Mouse (Mus musculus): ENCODE measurements around the gene Gnat2. TPM values are rescaled to one million over a fixed set of nuclear protein-coding genes. Genes with fewer than 3 reads are reported as not detected.

The Gnat2 gene
- polyA plus RNA-seq, 1 experiment: 1.1 TPM

- no peaks in the 10 kb centered on the region for H3K79me3 ChIP-seq (ENCODE audit: low read depth)
- H3K36me3 ChIP-seq (ENCODE audit: control insufficient read depth, insufficient read depth): no peaks in the 10 kb centered on the region
- no peak overlapping the region for H3ac ChIP-seq (ENCODE audit: control insufficient read depth, insufficient read length, low read depth)
- H3K4me3 ChIP-seq (ENCODE audit: insufficient read depth, poor library complexity, severe bottlenecking): no peak overlapping the region
- H3K79me2 ChIP-seq (ENCODE audit: control insufficient read depth, insufficient read depth): no peaks in the 10 kb centered on the region
- TF ChIP-seq CTCF (IDR thresholded peaks at IDR 0.05; ENCODE audit: control insufficient read depth, insufficient read depth, insufficient read length) (no peak), MYOD1 (IDR thresholded peaks at IDR 0.05; ENCODE audit: control insufficient read depth, insufficient read length, low read depth) (no peak), CEBPB (IDR thresholded peaks at IDR 0.05; ENCODE audit: low read depth) (no peak), MYOG (IDR thresholded peaks at IDR 0.05; ENCODE audit: control insufficient read depth, extremely low read depth, insufficient read length) (no peak), FOSL1 (IDR thresholded peaks at IDR 0.05; ENCODE audit: insufficient read depth, low read length, poor library complexity, severe bottlenecking) (no peak), USF1 (IDR thresholded peaks at IDR 0.05; ENCODE audit: low read depth) (no peak), MAX (IDR thresholded peaks at IDR 0.05) (no peak)
- no peaks in the 10 kb centered on the region for H3K27me3 ChIP-seq (ENCODE audit: control insufficient read depth, insufficient read depth, insufficient read length)
These were observed 3.6 kb downstream of the Gnat2 start for GRCm38 (mm10) chr3:108096226-108096625.

DNA sequence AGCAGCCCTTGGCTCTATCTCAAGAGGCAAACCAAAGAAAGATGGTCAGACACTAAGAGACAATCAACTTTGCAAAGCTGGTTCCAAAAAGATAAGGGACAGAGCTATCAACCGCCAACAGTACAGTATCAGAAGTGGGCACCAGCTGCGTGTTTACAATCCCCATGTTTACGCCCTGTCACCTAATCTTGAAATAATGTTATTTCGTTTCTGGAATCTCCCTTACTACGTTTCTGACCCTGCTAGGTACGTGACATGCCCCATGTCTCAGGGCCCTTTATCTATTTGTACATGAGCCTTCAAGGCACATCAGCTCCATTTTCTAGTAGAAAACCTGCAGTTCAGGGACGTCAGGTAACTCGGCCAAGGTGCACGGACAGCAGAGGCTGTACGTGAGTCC lies 4.1 kb downstream of the Gnat2 start:
- no peaks in the 10 kb centered on the region for H3K27me3 ChIP-seq (ENCODE audit: control insufficient read depth, insufficient read depth, insufficient read length)
- no peak overlapping the region for H3ac ChIP-seq (ENCODE audit: control insufficient read depth, insufficient read length, low read depth)
- no peak overlapping the region for H3K4me3 ChIP-seq (ENCODE audit: insufficient read depth, poor library complexity, severe bottlenecking)
- no peaks in the 10 kb centered on the region for H3K79me3 ChIP-seq (ENCODE audit: low read depth)
- H3K36me3 ChIP-seq (ENCODE audit: control insufficient read depth, insufficient read depth): no peaks in the 10 kb centered on the region
- H3K79me2 ChIP-seq (ENCODE audit: control insufficient read depth, insufficient read depth): no peaks in the 10 kb centered on the region
- no peak for TF ChIP-seq CTCF (IDR thresholded peaks at IDR 0.05; ENCODE audit: control insufficient read depth, insufficient read depth, insufficient read length)
- TF ChIP-seq FOSL1 (IDR thresholded peaks at IDR 0.05; ENCODE audit: insufficient read depth, low read length, poor library complexity, severe bottlenecking): no peak
- TF ChIP-seq MYOD1 (IDR thresholded peaks at IDR 0.05; ENCODE audit: control insufficient read depth, insufficient read length, low read depth): no peak
- TF ChIP-seq MYOG (IDR thresholded peaks at IDR 0.05; ENCODE audit: control insufficient read depth, extremely low read depth, insufficient read length): no peak
- no peak for TF ChIP-seq USF1 (IDR thresholded peaks at IDR 0.05; ENCODE audit: low read depth)
- no peak for TF ChIP-seq CEBPB (IDR thresholded peaks at IDR 0.05; ENCODE audit: low read depth)
- no peak for TF ChIP-seq MAX (IDR thresholded peaks at IDR 0.05)

DNA sequence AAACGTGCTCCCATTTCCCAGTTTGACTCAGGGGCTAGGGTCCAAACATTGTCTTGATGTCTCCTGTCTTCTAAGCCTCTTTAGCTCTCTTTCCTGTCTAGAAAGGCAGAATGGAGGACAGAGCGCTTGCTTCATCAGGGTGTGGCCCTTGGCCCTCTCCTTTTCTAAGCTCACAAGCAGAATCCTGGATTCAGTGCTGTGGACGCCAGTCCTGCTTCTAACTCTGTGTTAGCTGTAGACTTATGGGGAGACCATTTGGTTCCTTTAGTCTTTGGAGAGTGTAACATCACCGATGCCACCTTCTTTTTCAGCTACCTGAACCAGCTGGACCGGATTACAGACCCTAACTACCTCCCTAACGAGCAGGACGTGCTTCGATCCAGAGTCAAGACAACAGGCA lies 5.1 kb downstream of the Gnat2 start:
- no peak overlapping the region for H3ac ChIP-seq (ENCODE audit: control insufficient read depth, insufficient read length, low read depth)
- H3K4me3 ChIP-seq (ENCODE audit: insufficient read depth, poor library complexity, severe bottlenecking): no peak overlapping the region
- H3K79me3 ChIP-seq (ENCODE audit: low read depth): no peaks in the 10 kb centered on the region
- H3K79me2 ChIP-seq (ENCODE audit: control insufficient read depth, insufficient read depth): no peaks in the 10 kb centered on the region
- TF ChIP-seq CEBPB (IDR thresholded peaks at IDR 0.05; ENCODE audit: low read depth): no peak
- no peak for TF ChIP-seq MYOD1 (IDR thresholded peaks at IDR 0.05; ENCODE audit: control insufficient read depth, insufficient read length, low read depth)
- no peak for TF ChIP-seq MYOG (IDR thresholded peaks at IDR 0.05; ENCODE audit: control insufficient read depth, extremely low read depth, insufficient read length)
- no peak for TF ChIP-seq USF1 (IDR thresholded peaks at IDR 0.05; ENCODE audit: low read depth)
- TF ChIP-seq MAX (IDR thresholded peaks at IDR 0.05): no peak
- TF ChIP-seq FOSL1 (IDR thresholded peaks at IDR 0.05; ENCODE audit: insufficient read depth, low read length, poor library complexity, severe bottlenecking): no peak
- TF ChIP-seq CTCF (IDR thresholded peaks at IDR 0.05; ENCODE audit: control insufficient read depth, insufficient read depth, insufficient read length): no peak
- no peaks in the 10 kb centered on the region for H3K36me3 ChIP-seq (ENCODE audit: control insufficient read depth, insufficient read depth)
- no peaks in the 10 kb centered on the region for H3K27me3 ChIP-seq (ENCODE audit: control insufficient read depth, insufficient read depth, insufficient read length)

DNA sequence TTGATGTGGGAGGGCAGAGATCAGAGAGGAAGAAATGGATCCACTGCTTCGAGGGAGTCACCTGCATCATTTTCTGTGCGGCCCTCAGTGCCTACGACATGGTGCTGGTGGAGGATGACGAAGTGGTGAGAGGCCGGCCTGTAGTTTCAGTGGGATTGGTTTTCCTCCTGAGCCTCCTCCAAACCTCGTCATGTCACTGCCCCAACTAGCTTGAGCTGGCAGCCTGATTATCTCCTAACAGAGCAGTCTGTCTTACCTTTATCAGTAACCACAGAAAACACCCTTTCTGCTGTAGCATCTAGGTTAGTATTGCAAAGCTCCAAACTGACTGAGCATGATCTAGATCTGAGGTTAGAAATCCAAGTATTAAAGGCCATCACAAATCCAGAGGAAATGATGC lies 5.7 kb downstream of the Gnat2 start:
- Histone ChIP-seq H3K4me3 (ENCODE audit: insufficient read depth, poor library complexity, severe bottlenecking) (no peak overlapping the region), H3K79me3 (ENCODE audit: low read depth) (no peaks in the 10 kb centered on the region), H3K79me2 (ENCODE audit: control insufficient read depth, insufficient read depth) (no peaks in the 10 kb centered on the region), H3K36me3 (ENCODE audit: control insufficient read depth, insufficient read depth) (no peaks in the 10 kb centered on the region), H3K27me3 (ENCODE audit: control insufficient read depth, insufficient read depth, insufficient read length) (no peaks in the 10 kb centered on the region), H3ac (ENCODE audit: control insufficient read depth, insufficient read length, low read depth) (no peak overlapping the region)
- TF ChIP-seq CEBPB (IDR thresholded peaks at IDR 0.05; ENCODE audit: low read depth): no peak

DNA sequence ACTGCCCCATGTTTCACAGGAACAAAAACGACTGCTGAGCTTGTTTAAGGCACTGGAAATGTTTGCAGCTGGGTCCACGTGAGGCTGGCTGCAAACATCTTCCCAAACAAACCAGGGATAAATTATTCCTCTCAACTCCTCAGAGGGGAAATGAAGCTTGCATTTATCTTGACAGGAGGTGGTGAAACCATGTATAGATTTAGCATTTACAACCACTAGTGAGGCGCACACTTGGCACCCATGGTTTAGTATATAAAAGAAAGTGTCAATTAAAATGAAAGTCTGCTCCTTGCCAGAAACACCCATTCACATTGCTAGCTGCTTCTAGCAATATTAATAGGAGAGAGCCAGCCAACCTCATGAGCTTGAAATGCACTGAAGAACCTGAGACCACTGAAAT lies 9.0 kb downstream of the Gnat2 start:
- Histone ChIP-seq H3K79me2 (ENCODE audit: control insufficient read depth, insufficient read depth) (no peaks in the 10 kb centered on the region), H3K27me3 (ENCODE audit: control insufficient read depth, insufficient read depth, insufficient read length) (no peaks in the 10 kb centered on the region), H3K36me3 (ENCODE audit: control insufficient read depth, insufficient read depth) (peaks cover 9% of the 10 kb centered on the region), H3K79me3 (ENCODE audit: low read depth) (no peaks in the 10 kb centered on the region), H3K4me3 (ENCODE audit: insufficient read depth, poor library complexity, severe bottlenecking) (no peak overlapping the region), H3ac (ENCODE audit: control insufficient read depth, insufficient read length, low read depth) (no peak overlapping the region)
- TF ChIP-seq USF1 (IDR thresholded peaks at IDR 0.05; ENCODE audit: low read depth): no peak
- no peak for TF ChIP-seq FOSL1 (IDR thresholded peaks at IDR 0.05; ENCODE audit: insufficient read depth, low read length, poor library complexity, severe bottlenecking)
- TF ChIP-seq CTCF (IDR thresholded peaks at IDR 0.05; ENCODE audit: control insufficient read depth, insufficient read depth, insufficient read length): no peak
- no peak for TF ChIP-seq MAX (IDR thresholded peaks at IDR 0.05)
- no peak for TF ChIP-seq MYOG (IDR thresholded peaks at IDR 0.05; ENCODE audit: control insufficient read depth, extremely low read depth, insufficient read length)
- no peak for TF ChIP-seq MYOD1 (IDR thresholded peaks at IDR 0.05; ENCODE audit: control insufficient read depth, insufficient read length, low read depth)
- TF ChIP-seq CEBPB (IDR thresholded peaks at IDR 0.05; ENCODE audit: low read depth): no peak

DNA sequence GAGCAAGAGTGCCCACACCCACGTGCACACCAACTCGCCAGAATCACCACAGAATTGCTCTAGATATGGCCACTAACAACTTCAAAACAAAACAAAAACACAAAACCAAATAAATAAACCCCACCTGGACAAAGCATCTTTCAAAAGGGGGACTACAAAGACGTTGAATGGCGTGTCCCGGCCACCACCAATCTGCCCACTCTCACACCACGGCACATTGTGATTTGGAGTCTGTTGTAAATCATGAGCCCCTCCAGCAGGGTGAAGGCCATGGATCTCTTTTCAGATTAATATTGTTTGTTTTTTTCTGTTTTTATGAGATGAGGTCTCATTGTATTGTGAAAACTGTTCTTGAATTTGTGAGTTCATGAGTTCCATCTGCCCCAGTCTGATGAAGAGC lies 9.5 kb downstream of the Gnat2 start:
- H3K27me3 ChIP-seq (ENCODE audit: control insufficient read depth, insufficient read depth, insufficient read length): no peaks in the 10 kb centered on the region
- H3K79me3 ChIP-seq (ENCODE audit: low read depth): no peaks in the 10 kb centered on the region
- no peak overlapping the region for H3ac ChIP-seq (ENCODE audit: control insufficient read depth, insufficient read length, low read depth)
- peaks cover 14% of the 10 kb centered on the region for H3K36me3 ChIP-seq (ENCODE audit: control insufficient read depth, insufficient read depth)
- no peak for TF ChIP-seq MAX (IDR thresholded peaks at IDR 0.05)
- no peak for TF ChIP-seq CEBPB (IDR thresholded peaks at IDR 0.05; ENCODE audit: low read depth)
- TF ChIP-seq CTCF (IDR thresholded peaks at IDR 0.05; ENCODE audit: control insufficient read depth, insufficient read depth, insufficient read length): no peak
- H3K4me3 ChIP-seq (ENCODE audit: insufficient read depth, poor library complexity, severe bottlenecking): no peak overlapping the region
- no peaks in the 10 kb centered on the region for H3K79me2 ChIP-seq (ENCODE audit: control insufficient read depth, insufficient read depth)
